Mouse (Mus musculus) 3134 (cell line): ENCODE results near the gene Soga1.

Source experiments
- DNase-seq: peaks from one replicate; pipeline ENCODE4 v3.0.0-alpha.2; 2011; ENCODE audit warnings: low spot score; ENCODE audit not compliant: insufficient read length; ENCODE audit errors: extremely low read depth

Soga1 gene

DNA sequence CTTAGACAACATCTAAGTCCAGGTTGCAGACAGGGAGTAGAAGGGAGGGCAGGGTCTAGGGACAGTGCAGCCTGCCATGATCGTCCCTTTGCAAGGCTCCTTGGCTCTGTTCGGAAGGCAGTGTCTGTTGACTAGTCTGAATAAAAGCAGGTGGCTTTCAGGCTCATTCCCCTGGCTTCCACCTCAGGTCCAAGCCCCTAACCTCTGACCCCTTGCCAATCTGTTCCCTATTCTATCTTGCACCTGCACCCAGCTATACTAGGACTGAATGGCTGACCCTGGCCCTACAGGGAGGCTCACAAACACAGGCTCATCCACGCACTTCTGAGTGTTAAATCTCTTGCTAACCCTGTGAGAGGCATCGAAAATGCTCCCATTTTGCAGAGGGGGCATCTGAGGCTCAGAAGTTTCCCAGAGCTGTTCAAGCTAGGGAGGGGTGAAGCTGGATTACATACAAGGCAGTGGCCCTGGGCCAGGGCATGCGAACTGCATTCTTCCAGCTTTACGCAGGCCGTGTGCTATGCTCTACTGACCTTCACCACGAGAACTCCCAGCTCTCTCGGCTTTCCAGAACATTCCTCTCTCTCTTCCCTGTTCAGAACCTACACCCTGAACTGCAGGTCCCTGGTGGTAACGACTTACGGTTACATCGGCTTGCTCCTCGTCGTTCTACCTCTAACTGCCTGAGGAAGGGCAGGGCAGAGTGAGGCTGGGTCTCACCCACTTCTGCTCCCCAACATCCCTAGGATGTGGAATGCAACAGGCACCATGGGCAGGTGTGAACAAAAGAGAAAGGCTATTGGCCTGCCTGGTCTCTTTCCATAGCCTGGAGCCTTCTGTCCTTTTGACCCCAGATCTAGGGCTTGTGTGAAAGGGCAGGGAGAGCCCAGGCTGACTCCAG lies 13.8 kb downstream of the Soga1 start:
- DNase-seq: no peak

- no peak for DNase-seq
Observed at GRCm38 (mm10) chr2:157064136-157064535, 14.9 kb downstream of the Soga1 start.

DNA sequence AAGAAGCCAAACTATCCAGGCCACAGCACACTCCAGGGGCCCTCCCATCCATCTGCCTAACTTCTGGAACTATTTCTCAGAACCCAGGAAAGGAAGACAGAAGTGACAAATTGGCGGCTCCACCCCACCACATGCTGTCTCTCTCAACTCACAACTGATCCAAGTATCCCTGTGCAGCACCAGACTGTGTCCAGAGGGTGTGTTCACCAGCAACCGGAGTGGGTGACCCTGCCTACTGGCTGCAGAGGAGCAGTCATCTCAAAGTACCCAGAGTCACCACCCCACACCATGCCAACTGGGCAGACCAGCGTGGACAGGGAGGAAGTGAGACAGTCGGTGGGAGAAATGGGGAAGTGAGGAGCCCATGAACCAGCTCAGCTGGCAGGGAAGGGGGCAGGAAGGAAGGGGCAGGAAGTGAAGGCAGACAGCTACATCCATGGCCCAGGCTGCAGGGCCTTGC lies 15.8 kb downstream of the Soga1 start:
- DNase-seq: no peak

- DNase-seq: no peak
Observed at GRCm38 (mm10) chr2:157060557-157061305, 18.3 kb downstream of the Soga1 start.

DNA sequence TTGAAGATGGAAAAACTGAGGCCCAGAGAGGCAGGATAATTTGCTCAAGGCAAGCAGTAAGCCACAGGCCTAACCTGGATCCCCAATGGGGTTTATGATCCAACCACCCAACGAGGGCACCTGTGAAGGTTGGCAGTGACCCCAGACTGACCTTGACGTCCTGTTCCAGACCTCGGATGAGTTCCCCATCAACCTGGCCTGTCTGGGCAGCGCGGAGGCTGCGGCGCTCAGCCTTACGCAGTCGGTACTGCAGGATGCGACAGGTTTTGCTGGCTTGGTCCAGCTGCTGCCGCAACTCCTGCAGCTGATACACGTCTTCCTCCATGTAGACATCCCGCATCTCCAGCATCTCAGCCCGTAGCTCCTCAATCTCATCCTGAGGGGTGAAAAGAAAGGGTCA lies 19.0 kb downstream of the Soga1 start:
- no peak for DNase-seq

- no peak for DNase-seq
Observed at GRCm38 (mm10) chr2:157059166-157059565, 19.9 kb downstream of the Soga1 start.

DNA sequence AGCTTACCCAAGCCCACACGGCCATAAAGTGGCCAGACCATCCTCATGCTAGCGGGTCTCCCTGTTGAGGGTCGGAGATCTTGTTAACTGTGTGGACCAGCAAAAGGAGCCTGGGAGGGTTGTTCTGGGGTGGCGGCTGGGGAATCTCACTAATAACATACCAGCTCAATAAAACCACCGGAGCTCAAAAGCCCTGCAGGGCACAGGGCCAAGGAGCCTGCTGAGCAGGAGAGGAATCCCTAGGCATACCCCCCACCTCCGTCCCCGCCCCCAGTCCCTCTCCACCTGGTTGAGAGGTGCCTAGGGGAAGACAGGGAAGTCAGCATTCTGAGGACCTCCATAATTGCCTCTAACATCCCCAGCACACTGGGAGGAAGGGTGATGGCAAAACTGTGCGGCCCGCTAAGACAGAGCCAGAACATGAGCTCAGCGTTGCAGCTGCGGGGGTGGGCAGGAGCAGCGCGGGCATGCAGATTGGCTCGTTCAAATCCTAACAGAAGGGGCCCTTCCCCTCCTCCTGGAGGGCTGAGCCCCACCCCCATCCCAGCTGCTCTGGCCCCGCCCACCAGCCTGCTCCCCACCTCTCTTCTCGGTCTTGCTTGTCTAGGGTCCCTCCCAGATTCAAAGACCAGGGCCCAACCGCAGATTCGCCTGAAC lies 20.6 kb downstream of the Soga1 start:
- no peak for DNase-seq

GRCm38 (mm10) chr2:157057758-157058157 lies 21.3 kb downstream of the Soga1 start:
- no peak for DNase-seq

DNA sequence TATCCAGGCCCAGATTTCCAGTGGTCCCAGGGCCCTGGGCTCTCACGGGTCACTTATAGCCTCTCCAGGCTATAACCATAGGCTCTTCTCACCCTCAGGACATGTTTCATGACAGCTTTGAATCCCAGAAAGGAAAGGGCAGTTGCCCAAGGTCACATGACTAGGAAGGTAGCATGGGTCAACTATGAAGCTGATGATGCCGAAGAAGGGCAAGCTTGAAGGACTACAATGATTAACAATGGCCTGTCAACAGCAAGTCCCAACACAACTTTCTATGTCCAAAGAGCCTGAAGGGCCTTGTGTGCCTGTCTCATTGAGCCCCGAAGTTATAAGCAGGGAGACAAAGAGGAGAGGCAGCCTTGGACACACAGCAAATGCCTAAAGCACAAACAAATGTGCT lies 21.9 kb downstream of the Soga1 start:
- no peak for DNase-seq

GRCm38 (mm10) chr2:157055721-157056120 lies 23.3 kb downstream of the Soga1 start:
- no peak for DNase-seq

DNA sequence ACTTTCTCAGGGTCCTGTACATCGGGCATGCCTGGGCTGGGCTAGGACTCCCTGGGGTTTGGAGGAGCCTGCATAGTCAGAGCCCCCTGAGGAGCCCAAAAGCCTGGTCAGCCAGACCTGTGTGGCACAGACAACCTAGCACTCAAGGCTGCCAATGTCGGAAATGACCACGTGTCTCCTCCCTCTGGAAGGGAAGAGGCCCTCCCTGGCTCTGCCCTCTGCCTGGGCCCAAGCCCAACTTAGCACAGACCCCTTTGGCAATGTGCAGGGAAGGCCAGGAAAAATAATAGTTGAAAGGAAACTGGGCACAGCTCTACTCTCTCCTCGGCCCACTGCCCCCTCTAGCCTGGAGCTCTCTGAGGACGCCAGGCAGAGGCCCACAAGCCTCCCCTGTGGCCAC lies 24.2 kb downstream of the Soga1 start:
- DNase-seq: no peak

GRCm38 (mm10) chr2:157054297-157054696 lies 24.8 kb downstream of the Soga1 start:
- DNase-seq: no peak

DNA sequence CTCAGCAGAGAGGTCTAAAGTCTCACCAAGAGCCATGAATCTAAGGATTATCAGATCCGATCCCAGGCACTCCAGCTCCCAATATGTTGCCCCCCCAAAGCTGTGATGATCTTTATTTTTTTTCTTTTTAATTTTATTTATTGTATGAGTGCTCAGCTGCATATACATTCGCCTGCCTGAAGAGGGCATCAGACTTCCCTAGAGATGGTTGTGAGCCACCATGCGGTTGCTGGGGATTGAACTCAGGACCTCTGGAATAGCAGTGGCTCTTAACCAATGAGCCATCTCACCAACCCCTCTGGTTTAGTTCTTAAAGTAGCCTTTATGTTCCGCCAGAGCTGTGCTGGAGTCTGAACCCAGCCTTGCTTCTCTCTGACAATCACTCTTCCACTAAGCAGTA lies 25.3 kb downstream of the Soga1 start:
- DNase-seq: no peak

- DNase-seq: no peak
Observed at GRCm38 (mm10) chr2:157053124-157053523, 25.9 kb downstream of the Soga1 start.

- DNase-seq: no peak
Observed at GRCm38 (mm10) chr2:157052448-157052847, 26.6 kb downstream of the Soga1 start.

GRCm38 (mm10) chr2:157049831-157050243 lies 29.2 kb downstream of the Soga1 start:
- no peak for DNase-seq

DNA sequence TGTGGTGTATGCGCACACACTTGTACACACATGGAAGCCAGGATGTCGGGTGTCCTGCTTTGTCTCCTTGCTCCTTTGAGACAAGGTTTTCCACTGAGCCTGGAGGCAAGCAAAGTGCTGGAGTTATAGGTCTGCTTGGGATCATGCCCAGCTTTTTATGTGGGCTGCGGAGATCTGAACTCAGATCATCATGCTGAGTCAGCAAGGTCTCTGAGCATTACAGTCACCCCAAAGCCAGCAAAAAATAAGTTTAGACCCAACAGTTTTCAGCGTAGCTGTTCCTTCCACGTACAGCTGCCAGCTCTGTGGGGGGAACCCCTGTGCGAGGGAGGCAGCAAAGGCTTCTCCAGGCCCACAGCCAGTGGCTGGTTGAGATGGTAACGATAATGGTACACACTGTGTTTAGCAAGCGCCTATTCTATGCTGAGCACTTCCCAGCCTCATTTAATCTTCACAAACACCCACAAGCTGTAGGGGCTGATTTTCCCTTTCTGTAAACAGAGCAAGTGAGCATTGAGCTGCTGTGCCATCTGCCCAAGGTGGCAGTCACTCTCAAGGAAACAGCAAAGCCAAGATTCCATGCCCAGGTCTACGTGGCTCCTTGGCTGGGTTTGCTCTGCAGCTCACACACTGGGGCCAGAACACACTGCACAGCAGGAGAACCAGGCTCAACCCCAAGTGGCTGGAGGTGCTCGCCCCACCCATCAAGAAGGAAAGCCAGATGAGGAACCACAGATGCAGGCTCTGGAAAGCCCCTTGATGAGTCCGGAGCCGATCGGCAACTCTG lies 30.5 kb downstream of the Soga1 start:
- no peak for DNase-seq

GRCm38 (mm10) chr2:157046956-157047355 lies 32.1 kb downstream of the Soga1 start:
- no peak for DNase-seq

DNA sequence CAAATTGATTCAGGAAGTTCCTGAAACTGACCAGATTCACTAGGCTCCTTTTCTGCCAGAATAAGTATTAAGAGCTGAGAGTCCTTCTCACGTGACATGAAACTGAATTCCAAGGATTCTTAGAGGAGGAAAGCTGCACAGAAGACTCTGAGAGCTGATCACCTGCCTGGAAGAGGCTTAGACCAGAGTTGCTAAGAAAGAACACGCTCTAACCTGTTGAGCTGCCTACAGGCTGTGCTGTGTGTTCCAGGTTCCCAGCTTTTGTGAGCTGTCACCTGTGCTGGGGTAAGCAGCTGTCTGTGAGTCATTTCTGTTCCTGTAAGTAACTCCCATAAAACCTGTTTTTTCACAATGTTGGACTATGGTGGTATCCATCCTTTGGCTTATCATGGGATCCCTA lies 33.1 kb downstream of the Soga1 start:
- no peak for DNase-seq

DNA sequence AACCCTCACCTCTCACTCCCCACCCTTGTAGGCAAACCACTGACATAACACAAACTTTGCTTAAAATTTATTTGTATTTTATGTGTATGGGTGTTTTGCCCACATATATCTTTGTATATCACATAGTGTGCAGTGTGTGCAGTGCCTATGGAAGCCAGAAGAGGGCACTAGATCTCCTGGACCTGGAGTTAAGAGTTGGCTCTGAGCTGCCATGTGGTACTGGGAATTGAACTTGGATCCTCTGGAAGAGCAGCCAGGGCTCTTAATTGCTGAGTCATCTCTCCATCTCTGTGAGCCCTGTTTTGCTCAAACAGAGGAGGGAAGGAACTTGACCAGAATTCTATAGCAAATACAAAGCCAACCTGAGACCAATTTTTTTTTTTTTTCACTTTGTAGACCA lies 35.1 kb downstream of the Soga1 start:
- DNase-seq: no peak

DNA sequence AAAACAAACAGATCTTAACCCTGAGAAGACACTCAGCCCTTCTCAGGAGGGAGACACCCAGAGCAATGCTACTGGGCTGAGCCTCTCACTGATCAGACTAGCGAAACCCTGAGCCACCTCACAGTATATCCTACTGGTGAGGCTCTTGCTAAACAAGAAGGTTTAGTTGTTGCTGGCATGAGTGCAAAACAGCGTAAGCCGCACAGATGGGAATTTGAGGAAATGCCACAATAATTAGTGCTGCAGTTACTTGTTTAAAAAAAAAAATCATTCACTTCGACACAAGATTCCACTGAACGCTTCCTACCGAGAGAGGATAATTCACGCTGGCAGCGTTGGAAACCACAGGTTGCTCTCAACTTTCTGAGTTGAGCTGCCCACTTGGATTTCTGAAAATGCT lies 35.5 kb downstream of the Soga1 start:
- DNase-seq: no peak
